Mouse (Mus musculus): ENCODE measurements around the gene Bex6. TPM values are rescaled to one million over a fixed set of nuclear protein-coding genes. Genes with fewer than 3 reads are reported as not detected.
"Not testable (repeated sequence)": the region's sequence is repeated elsewhere in the genome, so short reads cannot be mapped to it uniquely, and the experiment has no call there.

The Bex6 gene
- polyA plus RNA-seq, 1 experiment from 2014 or later: not detected

DNA sequence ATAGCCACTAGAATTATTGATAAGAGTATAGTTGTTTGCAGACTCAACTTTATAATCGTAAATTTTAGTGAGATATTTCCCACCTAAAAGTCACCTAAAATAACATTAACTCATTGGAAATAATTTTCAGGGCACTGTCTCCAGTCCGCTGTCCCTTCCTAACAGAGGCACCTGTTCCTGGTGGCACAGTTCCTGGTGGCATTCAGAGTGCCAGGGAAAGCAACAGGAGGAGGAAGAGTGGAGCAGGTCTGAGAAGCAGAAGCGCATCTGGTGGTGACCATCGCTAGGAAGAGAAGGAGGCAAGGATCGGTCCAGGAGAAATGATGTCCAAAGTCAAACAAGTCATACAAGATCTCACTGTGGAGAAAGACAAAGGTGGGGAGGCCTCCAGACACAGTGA is 6.4 kb downstream of the Bex6 start:
- Histone ChIP-seq H3K9me3 (no peaks in the 10 kb centered on the region), H3K27me3 (ENCODE audit: insufficient read depth, poor library complexity, severe bottlenecking) (no peaks in the 10 kb centered on the region), H3K36me3 (no peaks in the 10 kb centered on the region), H3K4me1 (replicated peaks) (0 out of 2 replicates have a peak, but pooled peaks cover 4% of the 10 kb centered on the region), H3K27ac (no peak overlapping the region), H3K4me3 (no peak overlapping the region)
- no peak for DNase-seq (ENCODE audit: low spot score)
- WGBS: 94% methylated on average over 5 of the region's 5 CpGs

- Histone ChIP-seq H3K4me3 (no peak overlapping the region), H3K27ac (no peak overlapping the region), H3K27me3 (ENCODE audit: insufficient read depth, poor library complexity, severe bottlenecking) (no peaks in the 10 kb centered on the region), H3K36me3 (no peaks in the 10 kb centered on the region), H3K9me3 (no peaks in the 10 kb centered on the region), H3K4me1 (replicated peaks) (0 out of 2 replicates have a peak, but pooled peaks cover 4% of the 10 kb centered on the region)
- DNase-seq (ENCODE audit: low spot score): no peak
- 72% methylated on average over 6 of the region's 6 CpGs for WGBS
Observed at GRCm38 (mm10) chr16:32189109-32189508, 9.5 kb downstream of the Bex6 start.

DNA sequence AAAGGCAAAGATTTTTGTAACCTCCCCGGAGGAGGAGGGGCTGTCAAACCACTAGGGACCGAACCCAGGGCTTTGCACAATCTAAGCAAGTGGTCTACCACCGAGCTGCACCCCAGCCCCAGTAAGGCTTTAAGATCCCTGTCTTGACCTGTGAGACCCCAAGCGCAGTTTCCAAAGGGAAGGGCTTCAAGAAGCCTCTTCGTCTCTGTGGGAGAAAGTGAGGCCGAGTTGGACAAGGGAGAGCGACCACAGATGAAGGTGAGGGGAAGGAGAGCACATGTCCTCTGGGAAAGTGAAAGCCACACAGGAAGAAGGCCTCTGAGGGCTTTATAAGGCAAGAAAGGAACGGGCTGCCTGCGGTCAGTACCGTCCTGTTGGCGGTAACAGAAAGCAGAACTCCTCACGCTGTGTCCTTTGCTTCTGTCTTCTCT is 10.4 kb downstream of the Bex6 start:
- 54% methylated on average over 12 of the region's 12 CpGs for WGBS
- Histone ChIP-seq H3K4me1 (replicated peaks) (0 out of 2 replicates have a peak, but pooled peaks cover 4% of the 10 kb centered on the region), H3K9me3 (no peaks in the 10 kb centered on the region), H3K4me3 (no peak overlapping the region), H3K27me3 (ENCODE audit: insufficient read depth, poor library complexity, severe bottlenecking) (no peaks in the 10 kb centered on the region), H3K27ac (no peak overlapping the region), H3K36me3 (no peaks in the 10 kb centered on the region)
- no peak for DNase-seq (ENCODE audit: low spot score)

DNA sequence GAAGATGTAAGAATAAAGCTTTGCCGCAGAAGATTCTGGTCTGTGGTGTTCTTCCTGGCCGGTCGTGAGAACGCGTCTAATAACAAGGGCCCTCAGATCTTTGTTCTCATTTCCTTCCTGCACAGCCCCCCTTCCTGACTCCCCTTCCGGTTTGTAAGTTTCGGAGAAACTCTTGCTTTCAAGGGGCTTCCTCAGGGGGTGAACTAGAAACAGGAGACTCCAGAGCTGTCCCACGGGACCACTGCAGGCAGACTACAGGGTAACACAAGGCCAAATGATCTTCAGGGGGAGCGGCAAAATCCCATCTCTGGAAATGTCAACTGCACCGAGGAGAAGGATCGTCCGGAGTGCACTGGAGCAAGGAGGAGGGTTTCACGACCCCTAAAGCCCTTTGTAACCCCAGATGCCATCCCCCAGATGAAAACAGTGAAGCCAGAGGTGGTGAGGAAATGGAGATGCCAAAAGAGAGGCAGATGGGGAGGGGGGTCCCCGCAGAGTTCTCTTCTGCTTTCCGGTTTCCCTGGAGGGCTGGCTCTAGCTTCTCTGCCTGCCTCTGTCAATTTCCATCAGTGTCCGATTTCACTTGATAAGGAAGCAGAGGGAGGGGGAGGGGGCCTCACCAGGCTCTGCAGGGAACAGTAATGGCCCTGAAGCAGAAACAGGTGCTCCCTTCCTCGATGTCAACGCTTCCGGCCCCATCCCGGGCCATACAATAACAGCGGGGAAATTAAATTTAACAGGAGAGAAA is 20.8 kb downstream of the Bex6 start:
- WGBS: 55% methylated on average over 21 of the region's 21 CpGs

DNA sequence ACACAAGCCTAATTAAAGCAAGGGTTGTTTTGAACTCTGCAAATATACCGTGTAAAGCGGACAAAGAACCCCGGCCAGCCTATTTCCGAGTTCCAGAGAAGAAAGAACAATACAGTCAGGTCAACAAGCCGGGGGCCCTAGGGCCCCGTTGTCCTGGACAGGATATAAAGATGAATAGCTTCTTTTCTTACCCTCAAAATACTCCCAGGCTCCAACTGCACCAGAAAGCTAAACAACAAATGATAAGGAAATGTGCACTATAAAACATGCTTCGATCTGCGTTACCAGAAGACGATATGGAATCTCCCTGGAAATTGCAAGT is 21.3 kb downstream of the Bex6 start:
- DNase-seq (ENCODE audit: low spot score): no peak
- WGBS: 47% methylated on average over 9 of the region's 9 CpGs
- Histone ChIP-seq H3K27ac (peak overlapping the region; percentile 77), H3K4me1 (replicated peaks) (peaks cover 13% of the 10 kb centered on the region), H3K36me3 (no peaks in the 10 kb centered on the region), H3K4me3 (peak overlapping the region; percentile 21; the same call in 1 of the 2 replicates), H3K27me3 (ENCODE audit: insufficient read depth, poor library complexity, severe bottlenecking) (no peaks in the 10 kb centered on the region), H3K9me3 (peaks cover 8% of the 10 kb centered on the region; the same call in 1 of the 2 replicates)

More for the DNA sequence above, 20.8 kb downstream of the Bex6 start:
- Histone ChIP-seq H3K4me1 (replicated peaks) (peaks cover 13% of the 10 kb centered on the region), H3K27me3 (ENCODE audit: insufficient read depth, poor library complexity, severe bottlenecking) (no peaks in the 10 kb centered on the region), H3K27ac (peak overlapping the region; percentile 77), H3K36me3 (no peaks in the 10 kb centered on the region), H3K4me3 (peak overlapping the region; percentile 21), H3K9me3 (peaks cover 8% of the 10 kb centered on the region; the same call in 1 of the 2 replicates)
- peak; percentile 61 for DNase-seq (ENCODE audit: low spot score)

GRCm38 (mm10) chr16:32202681-32203080 is 23.1 kb downstream of the Bex6 start:
- H3K9me3 ChIP-seq: peaks cover 8% of the 10 kb centered on the region; the same call in 1 of the 2 replicates
- no peaks in the 10 kb centered on the region for H3K36me3 ChIP-seq
- 75% methylated on average over 6 of the region's 6 CpGs for WGBS
- H3K27me3 ChIP-seq (ENCODE audit: insufficient read depth, poor library complexity, severe bottlenecking): no peaks in the 10 kb centered on the region
- DNase-seq (ENCODE audit: low spot score): no peak
- H3K4me1 ChIP-seq (replicated peaks): peaks cover 13% of the 10 kb centered on the region
- no peak overlapping the region for H3K4me3 ChIP-seq
- no peak overlapping the region for H3K27ac ChIP-seq

- WGBS: 66% methylated on average over 3 of the region's 3 CpGs
- H3K4me3 ChIP-seq: no peak overlapping the region
- no peaks in the 10 kb centered on the region for H3K36me3 ChIP-seq
- peaks cover 22% of the 10 kb centered on the region for H3K9me3 ChIP-seq
- no peaks in the 10 kb centered on the region for H3K27me3 ChIP-seq (ENCODE audit: insufficient read depth, poor library complexity, severe bottlenecking)
- DNase-seq (ENCODE audit: low spot score): no peak
- H3K4me1 ChIP-seq (replicated peaks): peaks cover 13% of the 10 kb centered on the region
- no peak overlapping the region for H3K27ac ChIP-seq
Observed at GRCm38 (mm10) chr16:32204902-32205301, 25.3 kb downstream of the Bex6 start.

- DNase-seq (ENCODE audit: low spot score): no peak
- no peaks in the 10 kb centered on the region for H3K36me3 ChIP-seq
- no peak overlapping the region for H3K27ac ChIP-seq
- H3K4me3 ChIP-seq: no peak overlapping the region
- no peaks in the 10 kb centered on the region for H3K4me1 ChIP-seq (replicated peaks)
- H3K9me3 ChIP-seq: peaks cover 10% of the 10 kb centered on the region
- H3K27me3 ChIP-seq (ENCODE audit: insufficient read depth, poor library complexity, severe bottlenecking): no peaks in the 10 kb centered on the region
Observed at GRCm38 (mm10) chr16:32214156-32214555, 34.5 kb downstream of the Bex6 start.

DNA sequence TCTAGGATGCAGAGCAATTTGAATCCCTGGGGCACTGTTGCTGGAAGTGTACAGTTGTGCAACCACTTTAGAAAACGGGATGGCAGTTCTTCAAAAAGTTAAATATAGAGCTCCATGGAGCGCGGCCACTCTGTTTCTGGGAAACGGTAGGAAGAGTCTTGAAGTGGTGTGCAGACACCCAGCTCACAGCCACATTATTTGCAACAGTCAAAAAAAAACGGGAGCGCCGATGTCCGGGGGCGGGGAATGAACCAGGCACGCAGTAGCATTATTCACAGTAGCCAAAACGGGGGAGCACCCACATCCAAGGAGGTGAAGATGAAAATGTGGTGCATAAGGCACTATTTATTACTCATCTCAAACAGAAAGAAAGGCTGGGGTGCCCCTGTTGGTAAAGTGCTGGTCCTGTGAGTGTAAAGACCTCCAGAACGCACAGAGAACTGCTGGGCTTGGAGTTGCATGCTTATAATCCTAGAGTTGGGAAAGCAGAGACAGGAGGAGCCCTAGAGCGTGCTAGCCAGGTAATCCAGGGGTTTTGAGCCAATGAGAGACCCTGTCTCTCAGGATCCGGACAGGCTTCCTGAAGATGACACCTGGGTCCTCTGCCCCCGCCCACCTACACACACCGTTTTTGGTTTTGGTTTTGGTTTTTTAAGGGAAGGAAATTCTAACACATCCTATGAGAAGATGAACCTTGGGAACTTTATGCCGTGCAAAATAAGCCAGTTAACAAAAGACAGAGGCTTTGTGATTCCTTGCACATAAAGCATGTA is 35.4 kb downstream of the Bex6 start:
- Histone ChIP-seq H3K4me1 (replicated peaks) (no peaks in the 10 kb centered on the region), H3K4me3 (no peak overlapping the region), H3K9me3 (peaks cover 2% of the 10 kb centered on the region; the same call in 1 of the 2 replicates), H3K36me3 (no peaks in the 10 kb centered on the region), H3K27ac (no peak overlapping the region), H3K27me3 (ENCODE audit: insufficient read depth, poor library complexity, severe bottlenecking) (no peaks in the 10 kb centered on the region)
- 84% methylated on average over 17 of the region's 17 CpGs for WGBS
- DNase-seq (ENCODE audit: low spot score): no peak

DNA sequence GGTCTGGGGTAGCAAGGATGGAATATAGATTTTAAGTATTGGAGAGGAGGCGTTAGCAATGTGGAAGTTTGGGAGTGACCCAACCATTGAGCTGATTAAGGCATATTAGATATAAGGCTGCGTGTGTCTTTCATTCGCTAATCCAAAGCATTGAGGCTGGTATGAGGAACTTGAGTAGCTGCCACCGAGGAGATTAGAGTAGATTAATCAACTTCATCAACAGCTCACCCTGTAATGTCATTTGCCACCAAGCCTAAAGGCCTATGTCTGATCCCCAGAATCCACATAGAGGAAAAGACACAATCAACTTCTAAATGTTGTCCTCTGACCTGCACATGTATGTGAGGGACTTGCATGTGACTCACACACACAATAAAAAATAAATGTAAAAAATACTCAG is 42.2 kb downstream of the Bex6 start:
- 87% methylated on average over 4 of the region's 4 CpGs for WGBS
- H3K9me3 ChIP-seq: no peaks in the 10 kb centered on the region
- no peaks in the 10 kb centered on the region for H3K4me1 ChIP-seq (replicated peaks)
- DNase-seq (ENCODE audit: low spot score): no peak
- no peak overlapping the region for H3K27ac ChIP-seq
- H3K36me3 ChIP-seq: no peaks in the 10 kb centered on the region
- no peak overlapping the region for H3K4me3 ChIP-seq
- H3K27me3 ChIP-seq (ENCODE audit: insufficient read depth, poor library complexity, severe bottlenecking): no peaks in the 10 kb centered on the region

DNA sequence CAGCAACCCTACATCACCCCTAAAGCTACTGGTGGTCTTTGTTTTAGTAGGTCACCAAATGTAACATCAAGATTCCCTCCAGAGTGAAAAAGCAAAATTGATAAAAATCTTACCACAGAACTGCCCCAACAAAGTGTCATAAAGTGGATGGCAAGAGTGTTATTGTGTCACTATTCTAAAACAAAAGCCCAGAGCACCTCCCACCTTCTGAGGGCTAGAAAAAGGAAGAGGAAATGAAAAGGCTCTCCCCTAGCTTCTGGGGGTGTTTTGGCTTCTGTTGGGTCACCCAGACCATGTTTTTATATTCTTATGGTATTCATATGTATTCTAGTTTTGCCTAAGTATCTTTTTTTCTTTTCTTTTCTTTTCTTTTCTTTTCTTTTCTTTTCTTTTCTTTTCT is 42.8 kb downstream of the Bex6 start:
- Histone ChIP-seq H3K27me3 (ENCODE audit: insufficient read depth, poor library complexity, severe bottlenecking) (no peaks in the 10 kb centered on the region), H3K36me3 (no peaks in the 10 kb centered on the region), H3K4me3 (no peak overlapping the region), H3K9me3 (no peaks in the 10 kb centered on the region), H3K4me1 (replicated peaks) (no peaks in the 10 kb centered on the region), H3K27ac (no peak overlapping the region)
- DNase-seq (ENCODE audit: low spot score): no peak

- not testable (repeated sequence) for H3K4me1 ChIP-seq (replicated peaks); DNase-seq (ENCODE audit: low spot score); H3K27me3 ChIP-seq (ENCODE audit: insufficient read depth, poor library complexity, severe bottlenecking); H3K4me3 ChIP-seq; H3K27ac ChIP-seq; H3K9me3 ChIP-seq
- WGBS: 90% methylated on average over 3 of the region's 3 CpGs
- H3K36me3 ChIP-seq: peaks cover 68% of the 10 kb centered on the region
Observed at GRCm38 (mm10) chr16:32232050-32232449, 52.4 kb downstream of the Bex6 start.
